Mouse (Mus musculus) ES-E14 (cell line): ENCODE results near the gene Fam129c.

Experiments used
- HCFC1 ChIP-seq: IDR thresholded peaks from 2 replicates; pipeline ENCODE4 v1.6.1; 2012; ENCODE audit warnings: low read length, inconsistent platforms, borderline replicate concordance; ENCODE audit not compliant: insufficient read depth
- ZC3H11A ChIP-seq: IDR thresholded peaks from 2 replicates; pipeline ENCODE4 v1.6.1; 2012; ENCODE audit warnings: low read depth, mild to moderate bottlenecking, inconsistent platforms, low read length, borderline replicate concordance

GRCm38 (mm10) chr8:71619786-71620185 is 22.3 kb downstream of the Fam129c start:
- TF ChIP-seq HCFC1 (no peak), ZC3H11A (no peak)
